ENCODE assay signal across 8 mouse cellular contexts in genomic region chr11:117975211-117975967, GRCm38 (mm10). TPM values are rescaled to one million over a fixed set of nuclear protein-coding genes. Genes with fewer than 3 reads are reported as not detected.
DNase-seq lines count a peak whose midpoint lies in the region; ATAC-seq and TF ChIP-seq lines count a peak whose summit lies in the region.

No protein-coding gene starts in this region.

- WGBS in forebrain, embryonic 10.5 days, result 1% methylated on average over 18 of the region's 18 CpGs
- WGBS in forebrain, embryonic 16.5 days, result 4% methylated on average over 18 of the region's 18 CpGs
- 11% methylated on average over 18 of the region's 18 CpGs for WGBS in lung, postnatal 0 days
- WGBS in intestine, embryonic 16.5 days, result 36% methylated on average over 18 of the region's 18 CpGs
- WGBS in stomach, embryonic 15.5 days, result 24% methylated on average over 18 of the region's 18 CpGs

- DNase-seq in forebrain, embryonic 10.5 days (ENCODE audit: extremely low spot score, low spot score), result peak; percentile 76
- DNase-seq in lung, postnatal 0 days (ENCODE audit: low spot score), result no peak
- DNase-seq in lung, postnatal 14 days, result no peak
- DNase-seq in thymus, postnatal 14 days, result no peak

- H3K36me3 ChIP-seq in forebrain, embryonic 10.5 days (replicated peaks), result no peaks in the 10 kb centered on the region
- H3K36me3 ChIP-seq in forebrain, embryonic 16.5 days (ENCODE audit: control insufficient read depth, insufficient read depth), result no peaks in the 10 kb centered on the region
- H3K36me3 ChIP-seq in lung, postnatal 0 days (ENCODE audit: insufficient read depth, low read length), result no peaks in the 10 kb centered on the region
- no peaks in the 10 kb centered on the region for H3K36me3 ChIP-seq in intestine, embryonic 16.5 days (ENCODE audit: control insufficient read depth, insufficient read depth, low read length)
- H3K36me3 ChIP-seq in stomach, embryonic 15.5 days, result no peaks in the 10 kb centered on the region

- TF ChIP-seq EP300 in lung, postnatal 0 days (IDR thresholded peaks at IDR 0.05), result 0 out of 2 replicates have a peak, but pooled peaks have one; percentile 60

- H3K4me1 ChIP-seq in forebrain, embryonic 10.5 days, result peaks cover 76% of the 10 kb centered on the region
- peaks cover 18% of the 10 kb centered on the region for H3K4me1 ChIP-seq in forebrain, embryonic 16.5 days (replicated peaks; ENCODE audit: control insufficient read depth, insufficient read depth, low read length)
- peaks cover 24% of the 10 kb centered on the region; the same call in 1 of the 2 replicates for H3K4me1 ChIP-seq in lung, postnatal 0 days (ENCODE audit: insufficient read depth, low read depth, low read length)
- peaks cover 28% of the 10 kb centered on the region for H3K4me1 ChIP-seq in intestine, embryonic 16.5 days (ENCODE audit: control insufficient read depth, insufficient read depth, low read length)
- peaks cover 26% of the 10 kb centered on the region for H3K4me1 ChIP-seq in stomach, embryonic 15.5 days

- no peak for TF ChIP-seq CTCF in lung, postnatal 0 days (IDR thresholded peaks at IDR 0.05)

- H3K4me3 ChIP-seq in forebrain, embryonic 10.5 days, result peak overlapping the region; percentile 37
- no peak overlapping the region for H3K4me3 ChIP-seq in forebrain, embryonic 16.5 days (replicated peaks; ENCODE audit: low read length)
- no peak overlapping the region for H3K4me3 ChIP-seq in lung, postnatal 0 days (ENCODE audit: low read depth, low read length)
- no peak overlapping the region for H3K4me3 ChIP-seq in intestine, embryonic 16.5 days (ENCODE audit: low read length)
- no peak overlapping the region for H3K4me3 ChIP-seq in stomach, embryonic 15.5 days (replicated peaks)

- H3K27ac ChIP-seq in forebrain, embryonic 10.5 days, result peak overlapping the region; percentile 92
- no peak overlapping the region for H3K27ac ChIP-seq in forebrain, embryonic 16.5 days (ENCODE audit: low read length)
- H3K27ac ChIP-seq in lung, postnatal 0 days (ENCODE audit: low read length), result peak overlapping the region; percentile 85
- 0 out of 2 replicates have a peak overlapping the region, but pooled peaks have one; percentile 1 for H3K27ac ChIP-seq in intestine, embryonic 16.5 days (ENCODE audit: low read length)
- H3K27ac ChIP-seq in stomach, embryonic 15.5 days, result peak overlapping the region; percentile 36; the same call in 1 of the 2 replicates

- H3K27me3 ChIP-seq in forebrain, embryonic 10.5 days (ENCODE audit: poor library complexity, severe bottlenecking), result peaks cover 76% of the 10 kb centered on the region
- H3K27me3 ChIP-seq in forebrain, embryonic 16.5 days (replicated peaks; ENCODE audit: control insufficient read depth, insufficient read depth, low read length), result no peaks in the 10 kb centered on the region
- no peaks in the 10 kb centered on the region for H3K27me3 ChIP-seq in lung, postnatal 0 days (replicated peaks; ENCODE audit: insufficient read depth, low read length)
- H3K27me3 ChIP-seq in intestine, embryonic 16.5 days (replicated peaks; ENCODE audit: control insufficient read depth, insufficient read depth, low read length), result no peaks in the 10 kb centered on the region
- no peaks in the 10 kb centered on the region for H3K27me3 ChIP-seq in stomach, embryonic 15.5 days (replicated peaks)

- ATAC-seq in forebrain, embryonic 16.5 days, result no peak
- peak; percentile 32; the same call in 1 of the 2 replicates for ATAC-seq in lung, postnatal 0 days
- ATAC-seq in intestine, embryonic 16.5 days, result no peak
- ATAC-seq in stomach, embryonic 15.5 days (ENCODE audit: insufficient read depth, low FRiP score, low read depth), result no peak
- ATAC-seq in monocyte, adult 5-6 weeks (replicated peaks; ENCODE audit: insufficient number of reproducible peaks, low FRiP score, low TSS enrichment, poor library complexity, severe bottlenecking), result no peak

- no peak overlapping the region for H3K4me2 ChIP-seq in forebrain, embryonic 16.5 days (ENCODE audit: low read length)
- no peak overlapping the region for H3K4me2 ChIP-seq in lung, postnatal 0 days (replicated peaks; ENCODE audit: low read depth, low read length)
- no peak overlapping the region for H3K4me2 ChIP-seq in intestine, embryonic 16.5 days (ENCODE audit: low read depth, low read length)
- H3K4me2 ChIP-seq in stomach, embryonic 15.5 days, result no peak overlapping the region

- H3K9me3 ChIP-seq in forebrain, embryonic 10.5 days, result no peaks in the 10 kb centered on the region
- H3K9me3 ChIP-seq in forebrain, embryonic 16.5 days (ENCODE audit: control insufficient read depth, low read length), result no peaks in the 10 kb centered on the region
- H3K9me3 ChIP-seq in lung, postnatal 0 days (ENCODE audit: low read length), result no peaks in the 10 kb centered on the region
- H3K9me3 ChIP-seq in intestine, embryonic 16.5 days (ENCODE audit: control insufficient read depth, low read length), result no peaks in the 10 kb centered on the region
- H3K9me3 ChIP-seq in stomach, embryonic 15.5 days, result no peaks in the 10 kb centered on the region

- H3K9ac ChIP-seq in forebrain, embryonic 16.5 days (replicated peaks; ENCODE audit: low read depth, low read length), result no peak overlapping the region
- H3K9ac ChIP-seq in lung, postnatal 0 days (replicated peaks; ENCODE audit: low read depth), result no peak overlapping the region
- no peak overlapping the region for H3K9ac ChIP-seq in intestine, embryonic 16.5 days (ENCODE audit: low read depth, low read length)
- no peak overlapping the region for H3K9ac ChIP-seq in stomach, embryonic 15.5 days

RNA-seq across cellular contexts. Expression of gene Socs3, which starts 5.5 kb away (rescaled TPM):
- 13.6 and 14.7 TPM in 2 replicates for polyA plus RNA-seq in forebrain, embryonic 10.5 days (2016; fragmentation: Nextera tagmentation; extraction: Ambion mirVana)
- polyA plus RNA-seq in forebrain, embryonic 16.5 days (2015; fragmentation: Nextera tagmentation; extraction: Ambion mirVana), result 11.7 and 13.7 TPM in 2 replicates
- 27.5 and 57.0 TPM in 2 replicates for polyA plus RNA-seq in lung, postnatal 0 days (2015; fragmentation: Nextera tagmentation; extraction: Ambion mirVana)
- polyA plus RNA-seq in intestine, embryonic 16.5 days (2015; fragmentation: Nextera tagmentation; extraction: Ambion mirVana), result 18.9 and 21.2 TPM in 2 replicates
- 16.0 and 18.5 TPM in 2 replicates for polyA plus RNA-seq in stomach, embryonic 15.5 days (2015; fragmentation: Nextera tagmentation; extraction: Ambion mirVana)
- total RNA-seq in monocyte, adult 5-6 weeks (2017), result 67.9 to 84.4 TPM (median 70.9 TPM) in 3 replicates

RNA-seq across cellular contexts. Expression of gene Pgs1, which starts 10.7 kb away (rescaled TPM):
- 43.8 and 44.7 TPM in 2 replicates for polyA plus RNA-seq in forebrain, embryonic 10.5 days (2016; fragmentation: Nextera tagmentation; extraction: Ambion mirVana)
- polyA plus RNA-seq in forebrain, embryonic 16.5 days (2015; fragmentation: Nextera tagmentation; extraction: Ambion mirVana), result 56.9 and 58.1 TPM in 2 replicates
- polyA plus RNA-seq in lung, postnatal 0 days (2015; fragmentation: Nextera tagmentation; extraction: Ambion mirVana), result 88.6 and 89.5 TPM in 2 replicates
- polyA plus RNA-seq in intestine, embryonic 16.5 days (2015; fragmentation: Nextera tagmentation; extraction: Ambion mirVana), result 33.9 and 35.7 TPM in 2 replicates
- polyA plus RNA-seq in stomach, embryonic 15.5 days (2015; fragmentation: Nextera tagmentation; extraction: Ambion mirVana), result 31.7 and 34.6 TPM in 2 replicates
- total RNA-seq in monocyte, adult 5-6 weeks (2017), result 20.4 to 31.7 TPM (median 30.1 TPM) in 3 replicates
